10 mouse cellular contexts compared by ENCODE assay signal in the genomic region with DNA sequence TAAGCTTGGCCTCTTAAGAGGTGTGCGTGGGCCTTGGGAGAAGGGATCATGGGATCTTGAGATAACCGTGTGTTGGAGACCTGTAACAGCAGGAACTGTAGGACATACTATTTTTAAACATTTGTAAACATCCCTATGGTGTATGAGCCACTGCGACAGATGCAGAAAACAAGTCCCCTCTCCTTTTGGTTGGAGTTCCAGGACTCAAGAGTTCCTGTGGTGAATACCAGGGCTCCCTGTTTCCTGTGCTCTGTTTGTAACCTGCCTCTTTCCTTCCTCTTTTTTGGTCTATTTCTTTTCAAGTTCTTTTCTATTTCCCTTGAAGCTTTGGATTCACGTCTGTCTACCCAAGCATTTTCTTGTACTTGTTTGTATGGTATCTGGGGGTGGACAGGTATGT. TPM values are rescaled to one million over a fixed set of nuclear protein-coding genes. Genes with fewer than 3 reads are reported as not detected.
DNase-seq lines count a peak whose midpoint lies in the region; ATAC-seq and TF ChIP-seq lines count a peak whose summit lies in the region.
"Had no signal": no experiment of that assay in that cellular context is flagged by ENCODE, and none has a peak within 500 bp of the region (broad histone marks: within the 10 kb centered on the region; RNA-seq: fewer than 3 reads in every experiment).

No protein-coding gene starts in this region.

- no peak for ATAC-seq in intestine, postnatal 0 days

- H3K9ac ChIP-seq in intestine, postnatal 0 days (ENCODE audit: low read depth, low read length) = no peak overlapping the region

- WGBS in intestine, postnatal 0 days = 57% methylated on average over 4 of the region's 4 CpGs

- no peaks in the 10 kb centered on the region; the same call in 1 of the 2 replicates for H3K36me3 ChIP-seq in testis, adult 2 months (ENCODE audit: control insufficient read depth, insufficient read depth, low read length)
- H3K36me3 ChIP-seq in intestine, postnatal 0 days (ENCODE audit: control insufficient read depth, insufficient read depth) = peaks cover 24% of the 10 kb centered on the region

- TF ChIP-seq POLR2A in testis, adult 2 months (IDR thresholded peaks at IDR 0.05; ENCODE audit: control insufficient read depth, low read depth, low read length) = no peak

- no peak overlapping the region for H3K27ac ChIP-seq in testis, adult 2 months (ENCODE audit: control insufficient read depth, insufficient read depth, low read depth, low read length)
- no peak overlapping the region for H3K27ac ChIP-seq in intestine, postnatal 0 days (ENCODE audit: low read depth, low read length)

- no peak for TF ChIP-seq CTCF in testis, adult 2 months (IDR thresholded peaks at IDR 0.05; ENCODE audit: control insufficient read depth, insufficient read depth, insufficient replicate concordance, low read depth, low read length)
- TF ChIP-seq CTCF in intestine, postnatal 0 days (IDR thresholded peaks at IDR 0.05; ENCODE audit: low read depth) = no peak

- H3K9me3 ChIP-seq in intestine, postnatal 0 days (ENCODE audit: control insufficient read depth) = no peaks in the 10 kb centered on the region

- peak; percentile 7 for DNase-seq in kidney, adult 11 months
- DNase-seq in kidney, postnatal 4 days = no peak
- no peak for DNase-seq in testis, postnatal 14 days (ENCODE audit: low spot score)
- DNase-seq in spleen, postnatal 14 days (ENCODE audit: low spot score in 2 of 2) = no peak
- no peak for DNase-seq in gastrocnemius, adult 8-10 months (ENCODE audit: low spot score in 2 of 2)
- DNase-seq: lung, postnatal 14 days had no signal

- peak overlapping the region; percentile 87 for H3K4me3 ChIP-seq in testis, adult 2 months (ENCODE audit: control insufficient read depth, low read depth, low read length)
- H3K4me3 ChIP-seq in intestine, postnatal 0 days (ENCODE audit: low read depth, low read length) = no peak overlapping the region

- peaks cover 12% of the 10 kb centered on the region for H3K4me1 ChIP-seq in testis, adult 2 months (ENCODE audit: control insufficient read depth, insufficient read depth, low read length)
- H3K4me1 ChIP-seq in intestine, postnatal 0 days (replicated peaks; ENCODE audit: control insufficient read depth, insufficient read depth, low read length) = no peaks in the 10 kb centered on the region

- H3K27me3 ChIP-seq in testis, adult 2 months (ENCODE audit: control insufficient read depth, insufficient read depth, low read length) = no peaks in the 10 kb centered on the region
- no peaks in the 10 kb centered on the region for H3K27me3 ChIP-seq in intestine, postnatal 0 days (replicated peaks; ENCODE audit: control insufficient read depth, insufficient read depth, low read length)

- H3K4me2 ChIP-seq in intestine, postnatal 0 days (replicated peaks; ENCODE audit: low read depth) = 0 out of 2 replicates have a peak overlapping the region, but pooled peaks have one; percentile 92

RNA-seq across cellular contexts. Expression of a gene that starts 2.8 kb away (rescaled TPM):
- 279 and 296 TPM in 2 replicates for polyA plus RNA-seq in testis, adult 2 months (2012; rRNA removed)
- polyA plus RNA-seq in intestine, postnatal 0 days (2015; fragmentation: Nextera tagmentation; extraction: Ambion mirVana) = 30.7 and 31.8 TPM in 2 replicates
- total RNA-seq in gastrocnemius, adult 8-10 months (2022) = 10 to 100 TPM; 69.2 to 94.1 (median 86.7) TPM

RNA-seq across cellular contexts. Expression of a gene that starts 23.4 kb away (rescaled TPM):
- not detected in 2 replicates for polyA plus RNA-seq in testis, adult 2 months (2012; rRNA removed)
- polyA plus RNA-seq in intestine, postnatal 0 days (2015; fragmentation: Nextera tagmentation; extraction: Ambion mirVana) = 0.08 and 0.18 TPM in 2 replicates
- total RNA-seq in gastrocnemius, adult 8-10 months (2022) = not detected
- polyA plus RNA-seq: brain, embryonic 14.5 days; embryonic facial prominence, embryonic 14.5 days had no signal

RNA-seq across cellular contexts. Expression of a gene that starts 28.8 kb away (rescaled TPM):
- 0.06 and 0.12 TPM in 2 replicates for polyA plus RNA-seq in testis, adult 2 months (2012; rRNA removed)
- 0.07 and 0.13 TPM in 2 replicates for polyA plus RNA-seq in intestine, postnatal 0 days (2015; fragmentation: Nextera tagmentation; extraction: Ambion mirVana)
- under 1 TPM in 1 of 4 experiments, not detected in 3; 0.48 TPM for total RNA-seq in gastrocnemius, adult 8-10 months (2022)
- polyA plus RNA-seq: brain, embryonic 14.5 days had no signal

RNA-seq across cellular contexts. Expression of a gene that starts 42.0 kb away (rescaled TPM):
- polyA plus RNA-seq in testis, adult 2 months (2012; rRNA removed) = 0.14 TPM in 2 replicates
- not detected in 2 replicates for polyA plus RNA-seq in intestine, postnatal 0 days (2015; fragmentation: Nextera tagmentation; extraction: Ambion mirVana)
- total RNA-seq in gastrocnemius, adult 8-10 months (2022) = not detected
- polyA plus RNA-seq: embryonic facial prominence, embryonic 14.5 days had no signal

RNA-seq across cellular contexts. Expression of a gene that starts 55.9 kb away (rescaled TPM):
- polyA plus RNA-seq in testis, adult 2 months (2012; rRNA removed) = not detected in 2 replicates
- 0.99 and 1.4 TPM in 2 replicates for polyA plus RNA-seq in intestine, postnatal 0 days (2015; fragmentation: Nextera tagmentation; extraction: Ambion mirVana)
- not detected for total RNA-seq in gastrocnemius, adult 8-10 months (2022)
